Mouse (Mus musculus) stomach, embryonic 14.5 days (tissue): ENCODE results near the gene Spi1. TPM values are rescaled to one million over a fixed set of nuclear protein-coding genes. Genes with fewer than 3 reads are reported as not detected.
"Not testable (repeated sequence)": the region's sequence is repeated elsewhere in the genome, so short reads cannot be mapped to it uniquely, and the experiment has no call there.

ENCODE experiments used
- ATAC-seq: fragments of 200-750 bp; cut with Nextera tagmentation; 2 replicates; pipeline ENCODE4 v1.8.0; 2017; ENCODE audit warnings: low read depth, moderate TSS enrichment; ENCODE audit not compliant: insufficient number of reproducible peaks, insufficient read depth, low FRiP score
- H3K27ac ChIP-seq: fragments of 300-500 bp; sonication (generic); 2 replicates; pipeline ENCODE4 v1.5.1; 2014; ENCODE audit warnings: mild to moderate bottlenecking, low read length, moderate library complexity, mixed read lengths
- H3K27me3 ChIP-seq: fragments of 300-500 bp; sonication (generic); 2 replicates; pipeline ENCODE4 v1.6.1; 2014; ENCODE audit warnings: low read length, control low read depth, mixed read lengths; ENCODE audit not compliant: control insufficient read depth, insufficient read depth
- H3K36me3 ChIP-seq: fragments of 300-500 bp; sonication (generic); 2 replicates; pipeline ENCODE4 v1.6.1; 2014; ENCODE audit warnings: mild to moderate bottlenecking, control low read depth, low read length, moderate library complexity, mixed read lengths; ENCODE audit not compliant: control insufficient read depth, insufficient read depth
- H3K4me1 ChIP-seq: fragments of 300-500 bp; sonication (generic); 2 replicates; pipeline ENCODE4 v1.6.1; 2014; ENCODE audit warnings: low read length, control low read depth, mixed read lengths; ENCODE audit not compliant: control insufficient read depth, insufficient read depth
- H3K4me2 ChIP-seq: fragments of 300-500 bp; sonication (generic); replicated peaks from 2 replicates; pipeline ENCODE4 v1.6.1; 2014; ENCODE audit warnings: low read depth, low read length, control low read depth
- H3K4me3 ChIP-seq: fragments of 300-500 bp; sonication (generic); 2 replicates; pipeline ENCODE4 v1.5.1; 2014; ENCODE audit warnings: low read depth, low read length, control low read depth
- H3K9ac ChIP-seq: fragments of 300-500 bp; sonication (generic); replicated peaks from 2 replicates; pipeline ENCODE4 v1.6.1; 2014; ENCODE audit warnings: low read depth, mild to moderate bottlenecking, control low read depth, low read length, moderate library complexity, mixed read lengths
- H3K9me3 ChIP-seq: fragments of 300-500 bp; sonication (generic); 2 replicates; pipeline ENCODE4 v1.6.1; 2016; ENCODE audit warnings: low read depth, low read length, control low read depth; ENCODE audit not compliant: control insufficient read depth
- WGBS: fragments of 180-500 bp; shearing (Covaris S2); extraction: QIAGEN DNeasy Blood & Tissue Kit; methylation state at CpG from one replicate; pipeline ENCODE4 v1.1.7; 2014; 5-methylcytosine and 5-hydroxymethylcytosine counted together
- polyA plus RNA-seq: library from polyadenylated mRNA; unstranded; fragments of >200 nt; fragmentation: Nextera tagmentation; extraction: Ambion mirVana; gene quantifications from 2 replicates; pipeline ENCODE4 v1.2.1, GENCODE M21; 2014

Spi1 gene
- 6.0 and 6.1 TPM in 2 replicates for polyA plus RNA-seq

DNA sequence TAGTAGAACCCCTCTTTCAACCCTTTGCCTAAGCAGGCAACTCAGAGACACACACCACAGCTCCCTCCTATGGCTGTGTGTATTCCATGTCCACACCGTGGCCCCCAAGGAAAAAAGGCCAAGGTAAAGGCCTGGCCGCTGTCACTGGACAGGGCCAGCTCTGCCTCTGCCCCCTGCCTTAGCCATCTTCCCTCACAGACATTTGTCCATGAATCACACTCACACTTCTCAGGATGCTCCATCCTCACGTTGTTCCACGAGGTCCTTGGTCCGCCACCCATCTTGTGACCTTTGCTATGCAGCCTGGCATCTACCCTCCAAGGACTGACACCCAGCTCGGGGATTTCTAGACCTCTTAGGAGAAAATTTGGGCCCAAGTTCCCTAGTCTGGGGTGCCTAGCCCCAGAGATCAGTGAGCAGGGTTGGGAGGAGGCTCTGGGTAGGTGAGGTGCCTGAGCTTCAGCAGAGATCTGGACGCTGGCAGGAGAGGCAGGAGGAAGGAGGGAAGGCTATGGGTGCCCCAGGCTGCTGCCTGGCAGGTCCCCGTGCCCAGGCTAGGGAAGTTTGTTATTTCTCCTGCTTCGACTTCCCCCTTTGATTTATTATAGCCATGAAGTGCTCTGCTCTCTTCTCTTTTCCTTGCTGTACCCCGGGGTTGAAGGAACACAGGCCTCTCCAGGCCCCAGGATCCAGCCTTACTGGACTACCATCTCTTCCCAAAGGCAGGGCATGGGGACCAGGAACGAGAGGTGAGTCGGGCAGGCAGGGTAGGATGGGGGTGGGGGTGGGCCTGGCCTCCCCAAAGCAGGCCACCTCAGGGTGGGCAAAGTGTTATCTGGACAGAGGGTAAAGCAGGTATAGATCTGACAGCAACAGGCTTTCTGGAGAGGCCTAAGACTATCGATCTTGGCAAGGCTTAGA lies at the start of gene Spi1:
TSS of gene Spi1 (plus strand) at position 616 of the 921 bp plus-strand sequence.
- WGBS, result 75% methylated on average over 13 of the region's 13 CpGs
- no peaks in the 10 kb centered on the region for H3K9me3 ChIP-seq
- no peak within 1 kb of the TSS for H3K4me3 ChIP-seq
- ATAC-seq, result no peak
- H3K4me2 ChIP-seq, result no peak within 1 kb of the TSS
- H3K27ac ChIP-seq, result no peak within 1 kb of the TSS
- no peaks in the 10 kb centered on the region for H3K4me1 ChIP-seq
- H3K36me3 ChIP-seq, result no peaks in the 10 kb centered on the region
- H3K27me3 ChIP-seq, result no peaks in the 10 kb centered on the region
- no peak within 1 kb of the TSS for H3K9ac ChIP-seq

DNA sequence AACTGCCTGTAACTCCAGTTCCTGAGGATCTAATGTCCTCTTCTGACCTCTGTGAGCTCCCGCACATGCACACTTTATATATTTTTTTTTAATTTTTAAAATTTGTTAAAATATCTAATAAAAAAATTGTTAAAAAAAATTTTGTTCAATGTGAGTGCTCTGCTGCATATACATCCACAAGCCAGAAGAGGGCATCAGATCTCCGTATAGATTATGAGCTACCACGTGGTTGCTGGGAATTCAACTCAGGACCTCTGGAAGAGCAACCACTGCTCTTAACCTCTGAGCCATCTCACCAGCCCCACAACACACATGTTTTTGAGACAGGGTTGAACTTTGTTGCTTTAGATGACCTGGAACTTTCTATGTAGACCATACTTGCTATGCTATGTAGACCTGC lies 49.2 kb upstream of the Spi1 start:
- Histone ChIP-seq H3K9me3 (no peaks in the 10 kb centered on the region), H3K9ac (no peak overlapping the region), H3K4me1 (no peaks in the 10 kb centered on the region), H3K36me3 (no peaks in the 10 kb centered on the region), H3K27me3 (no peaks in the 10 kb centered on the region), H3K4me2 (no peak overlapping the region), H3K4me3 (no peak overlapping the region), H3K27ac (no peak overlapping the region)
- no peak for ATAC-seq
- 21% methylated on average over 3 of the region's 3 CpGs for WGBS

DNA sequence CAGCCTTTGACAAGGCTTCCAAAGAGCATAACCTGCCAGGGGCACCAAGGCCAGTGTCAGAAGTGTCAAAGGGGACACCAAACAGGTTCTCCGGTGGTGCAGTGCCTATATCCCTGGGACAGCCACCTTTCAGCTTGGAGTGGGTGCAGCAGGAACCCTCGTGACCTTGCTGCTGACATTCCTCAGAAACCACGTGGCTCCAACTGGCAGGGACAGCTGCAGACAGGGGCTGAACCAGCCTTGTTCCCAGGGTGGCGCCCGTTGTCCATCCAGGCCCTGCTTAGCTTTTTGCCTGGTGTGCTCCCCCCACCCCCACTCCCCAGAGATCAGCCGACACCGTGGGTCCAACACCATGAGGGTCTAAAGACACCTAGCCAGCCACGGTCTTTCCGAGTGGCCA lies 46.8 kb upstream of the Spi1 start, which contains the start of gene Rapsn:
TSS of gene Rapsn (plus strand) at position 236 of the 400 bp plus-strand sequence.
- Histone ChIP-seq H3K27me3 (no peaks in the 10 kb centered on the region), H3K4me1 (no peaks in the 10 kb centered on the region), H3K9me3 (no peaks in the 10 kb centered on the region), H3K27ac (no peak within 1 kb of the TSS), H3K9ac (no peak within 1 kb of the TSS), H3K4me2 (no peak within 1 kb of the TSS), H3K4me3 (no peak within 1 kb of the TSS), H3K36me3 (no peaks in the 10 kb centered on the region)
- ATAC-seq, result peak; percentile 24; the same call in 1 of the 2 replicates
- 55% methylated on average over 9 of the region's 9 CpGs for WGBS

DNA sequence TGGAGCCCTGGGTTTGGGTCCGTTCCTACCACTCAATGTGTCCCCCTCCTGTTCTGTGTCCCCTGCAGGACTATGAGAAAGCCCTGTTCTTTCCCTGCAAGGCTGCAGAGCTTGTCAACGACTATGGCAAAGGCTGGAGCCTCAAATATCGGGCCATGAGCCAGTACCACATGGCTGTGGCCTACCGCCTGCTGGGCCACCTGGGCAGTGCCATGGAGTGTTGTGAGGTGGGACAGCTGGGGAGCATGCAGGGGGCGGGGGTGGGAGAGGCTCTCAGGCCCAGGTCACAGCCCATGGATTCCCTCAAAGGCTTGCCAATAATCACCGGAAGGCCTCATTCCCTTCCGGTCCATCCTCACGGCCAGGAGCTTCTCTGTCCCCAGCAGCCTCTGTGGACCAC lies 40.4 kb upstream of the Spi1 start:
- no peak for ATAC-seq
- 75% methylated on average over 8 of the region's 8 CpGs for WGBS
- H3K4me1 ChIP-seq, result no peaks in the 10 kb centered on the region
- no peaks in the 10 kb centered on the region for H3K36me3 ChIP-seq
- no peaks in the 10 kb centered on the region for H3K27me3 ChIP-seq
- no peak overlapping the region for H3K27ac ChIP-seq
- no peak overlapping the region for H3K9ac ChIP-seq
- no peak overlapping the region for H3K4me3 ChIP-seq
- no peak overlapping the region for H3K4me2 ChIP-seq
- H3K9me3 ChIP-seq, result no peaks in the 10 kb centered on the region

DNA sequence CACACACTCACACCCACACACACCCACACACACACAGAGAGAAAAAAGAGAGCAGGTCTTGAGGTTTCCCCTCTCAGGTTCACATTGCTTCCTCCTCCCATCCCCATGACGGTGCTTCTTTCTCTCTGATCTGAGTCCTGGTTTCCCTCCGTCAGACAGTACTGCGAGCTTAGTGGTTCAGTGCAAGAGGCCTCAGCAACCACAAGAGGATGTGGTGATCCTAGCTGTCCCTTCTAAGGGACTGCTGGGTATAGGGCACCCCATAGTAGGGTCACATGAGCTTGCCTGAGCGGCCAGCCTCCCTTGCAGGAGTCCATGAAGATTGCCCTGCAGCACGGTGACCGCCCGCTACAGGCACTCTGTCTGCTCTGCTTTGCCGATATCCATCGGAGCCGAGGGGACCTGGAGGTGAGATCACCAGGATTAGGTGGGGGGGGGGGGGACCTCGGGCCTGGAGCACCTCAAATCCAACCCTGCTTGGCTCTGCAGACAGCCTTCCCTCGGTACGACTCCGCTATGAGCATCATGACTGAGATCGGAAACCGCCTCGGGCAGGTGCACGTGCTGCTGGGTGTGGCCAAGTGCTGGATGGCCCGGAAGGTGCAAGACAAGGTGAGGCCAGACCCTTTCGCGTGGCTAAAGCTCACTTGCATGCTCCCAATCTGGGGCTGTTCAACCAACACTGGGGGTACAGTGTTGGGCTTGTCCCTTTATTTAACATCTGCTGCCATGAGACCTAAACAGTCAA lies 39.4 kb upstream of the Spi1 start:
- 66% methylated on average over 21 of the region's 21 CpGs for WGBS
- ATAC-seq, result no peak; the same call in 1 of the 2 replicates

DNA sequence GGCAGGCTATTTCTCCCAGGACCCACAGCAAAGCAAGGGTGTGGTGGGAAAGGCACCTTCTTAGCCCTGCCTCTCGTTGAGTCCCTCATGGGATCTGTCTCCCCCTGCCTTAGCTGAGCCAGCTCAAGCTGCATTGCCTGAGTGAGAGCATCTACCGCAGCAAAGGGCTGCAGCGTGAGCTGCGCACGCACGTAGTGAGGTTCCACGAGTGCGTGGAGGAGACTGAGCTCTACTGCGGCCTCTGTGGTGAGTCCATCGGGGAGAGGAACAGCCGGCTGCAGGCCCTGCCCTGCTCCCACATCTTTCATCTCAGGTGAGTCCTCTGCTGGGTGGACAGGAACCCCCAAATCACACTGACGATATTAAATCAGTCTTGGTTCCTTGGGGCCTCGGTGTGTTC lies 37.5 kb upstream of the Spi1 start:
- no peak overlapping the region for H3K4me3 ChIP-seq
- no peaks in the 10 kb centered on the region for H3K36me3 ChIP-seq
- H3K4me1 ChIP-seq, result no peaks in the 10 kb centered on the region
- no peak for ATAC-seq
- H3K9ac ChIP-seq, result no peak overlapping the region
- no peak overlapping the region for H3K27ac ChIP-seq
- no peak overlapping the region for H3K4me2 ChIP-seq
- H3K9me3 ChIP-seq, result no peaks in the 10 kb centered on the region
- no peaks in the 10 kb centered on the region for H3K27me3 ChIP-seq
- WGBS, result 74% methylated on average over 13 of the region's 13 CpGs

More for the DNA sequence above, 39.4 kb upstream of the Spi1 start:
- no peak overlapping the region for H3K4me2 ChIP-seq
- H3K9ac ChIP-seq, result no peak overlapping the region
- no peak overlapping the region for H3K27ac ChIP-seq
- no peaks in the 10 kb centered on the region for H3K9me3 ChIP-seq
- no peaks in the 10 kb centered on the region for H3K27me3 ChIP-seq
- no peak overlapping the region for H3K4me3 ChIP-seq
- no peaks in the 10 kb centered on the region for H3K4me1 ChIP-seq
- no peaks in the 10 kb centered on the region for H3K36me3 ChIP-seq

DNA sequence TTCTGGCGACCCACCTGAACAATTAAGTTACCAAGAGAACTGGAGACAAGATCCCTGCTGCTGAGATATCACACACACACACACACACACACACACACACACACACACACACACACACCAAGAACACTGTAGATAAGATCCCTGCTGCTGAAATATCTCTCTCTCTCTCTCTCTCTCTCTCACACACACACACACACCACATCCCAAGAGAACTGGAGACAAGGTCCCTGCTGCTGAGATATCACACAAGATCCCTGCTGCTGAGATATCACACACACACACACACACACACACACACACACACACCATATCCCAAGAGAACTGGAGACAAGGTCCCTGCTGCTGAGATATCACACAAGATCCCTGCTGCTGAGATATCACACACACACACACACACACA lies 36.4 kb upstream of the Spi1 start:
- not testable (repeated sequence) for H3K4me1 ChIP-seq, H3K4me2 ChIP-seq, H3K36me3 ChIP-seq, H3K9me3 ChIP-seq, ATAC-seq, H3K4me3 ChIP-seq, H3K9ac ChIP-seq, H3K27ac ChIP-seq, H3K27me3 ChIP-seq
- 83% methylated on average over 1 of the region's 1 CpGs for WGBS

DNA sequence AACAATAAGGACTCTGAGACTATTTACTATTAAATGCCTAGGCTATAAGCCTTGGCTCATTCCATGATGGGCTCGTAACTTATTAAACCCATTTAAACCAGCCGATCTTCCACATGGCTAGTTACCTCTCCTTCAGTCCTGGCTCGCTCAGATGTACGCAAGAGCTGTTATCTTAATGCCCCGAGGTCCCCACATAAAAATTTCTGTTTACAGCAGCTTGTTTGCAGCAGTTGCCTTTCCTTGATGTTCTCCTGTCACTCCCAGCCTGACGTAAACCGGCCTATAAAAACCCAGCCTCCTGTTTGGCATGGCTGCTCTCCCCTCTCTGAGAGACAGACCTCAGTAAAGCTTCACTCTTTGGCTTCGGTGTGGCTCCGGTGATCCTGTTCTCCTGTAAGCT lies 34.8 kb upstream of the Spi1 start:
- Histone ChIP-seq H3K9ac (no peak overlapping the region), H3K4me1 (no peaks in the 10 kb centered on the region), H3K9me3 (no peaks in the 10 kb centered on the region), H3K36me3 (no peaks in the 10 kb centered on the region), H3K27ac (no peak overlapping the region), H3K4me3 (no peak overlapping the region), H3K27me3 (no peaks in the 10 kb centered on the region), H3K4me2 (no peak overlapping the region)
- WGBS, result 76% methylated on average over 9 of the region's 9 CpGs
- ATAC-seq, result no peak
